Mouse (Mus musculus): ENCODE results near the gene Gm49384. TPM values are rescaled to one million over a fixed set of nuclear protein-coding genes. Genes with fewer than 3 reads are reported as not detected.

The Gm49384 gene
- polyA plus RNA-seq, 1 experiment: 0.78 TPM

- WGBS: 90% methylated on average over 5 of the region's 5 CpGs
- H3K27ac ChIP-seq (ENCODE audit: insufficient read depth, low read depth, low read length): no peak overlapping the region
- no peaks in the 10 kb centered on the region for H3K27me3 ChIP-seq (replicated peaks; ENCODE audit: control insufficient read depth, insufficient read depth, low read length)
Observed at GRCm38 (mm10) chr12:69147166-69147735, 56.8 kb downstream of the Gm49384 start.

GRCm38 (mm10) chr12:69143460-69143859 lies 60.6 kb downstream of the Gm49384 start:
- no peaks in the 10 kb centered on the region for H3K4me1 ChIP-seq (ENCODE audit: control insufficient read depth, insufficient read depth, low read length)
- no peak for DNase-seq
- 87% methylated on average over 6 of the region's 6 CpGs for WGBS
- H3K36me3 ChIP-seq (ENCODE audit: control insufficient read depth, insufficient read depth, low read length): no peaks in the 10 kb centered on the region
- TF ChIP-seq CTCF (conservative IDR thresholded peaks at IDR 0.05; ENCODE audit: insufficient read depth, insufficient read length, low read depth, low read length) (no peak), POLR2A (IDR thresholded peaks at IDR 0.05; ENCODE audit: low read depth, low read length) (no peak)
- H3K27me3 ChIP-seq (replicated peaks; ENCODE audit: control insufficient read depth, insufficient read depth, low read length): no peaks in the 10 kb centered on the region
- no peak overlapping the region for H3K4me3 ChIP-seq (ENCODE audit: insufficient read depth, low read depth, low read length)
- H3K27ac ChIP-seq (ENCODE audit: insufficient read depth, low read depth, low read length): no peak overlapping the region

More at GRCm38 (mm10) chr12:69147166-69147735, 56.8 kb downstream of the Gm49384 start:
- DNase-seq: no peak
- H3K4me1 ChIP-seq (ENCODE audit: control insufficient read depth, insufficient read depth, low read length): no peaks in the 10 kb centered on the region
- no peak overlapping the region for H3K4me3 ChIP-seq (ENCODE audit: insufficient read depth, low read depth, low read length)
- H3K36me3 ChIP-seq (ENCODE audit: control insufficient read depth, insufficient read depth, low read length): no peaks in the 10 kb centered on the region
- TF ChIP-seq CTCF (conservative IDR thresholded peaks at IDR 0.05; ENCODE audit: insufficient read depth, insufficient read length, low read depth, low read length) (no peak), POLR2A (IDR thresholded peaks at IDR 0.05; ENCODE audit: low read depth, low read length) (no peak)

- 90% methylated on average over 7 of the region's 7 CpGs for WGBS
- no peaks in the 10 kb centered on the region for H3K36me3 ChIP-seq (ENCODE audit: control insufficient read depth, insufficient read depth, low read length)
- no peaks in the 10 kb centered on the region for H3K4me1 ChIP-seq (ENCODE audit: control insufficient read depth, insufficient read depth, low read length)
- no peak for TF ChIP-seq POLR2A (IDR thresholded peaks at IDR 0.05; ENCODE audit: low read depth, low read length)
- TF ChIP-seq CTCF (conservative IDR thresholded peaks at IDR 0.05; ENCODE audit: insufficient read depth, insufficient read length, low read depth, low read length): no peak
- H3K27me3 ChIP-seq (replicated peaks; ENCODE audit: control insufficient read depth, insufficient read depth, low read length): no peaks in the 10 kb centered on the region
- no peak for DNase-seq
- no peak overlapping the region for H3K27ac ChIP-seq (ENCODE audit: insufficient read depth, low read depth, low read length)
- H3K4me3 ChIP-seq (ENCODE audit: insufficient read depth, low read depth, low read length): no peak overlapping the region
Observed at GRCm38 (mm10) chr12:69139841-69140240, 64.2 kb downstream of the Gm49384 start.

Other genes with a start within 250 kb of the Gm49384 start
- gene Rps29, start 45.1 kb downstream of the Gm49384 start, polyA plus RNA-seq (2012; rRNA removed): 1,269 and 1,739 TPM in 2 replicates
- gene Lrr1, start 35.5 kb downstream of the Gm49384 start, polyA plus RNA-seq (2012; rRNA removed): 0.14 TPM in 1 of 2 replicates, not detected in the other
- gene Rpl36al, start 20.2 kb downstream of the Gm49384 start, polyA plus RNA-seq (2012; rRNA removed): 157 and 190 TPM in 2 replicates
- 30.8 and 32.6 TPM in 2 replicates for gene Mgat2, start 20.1 kb downstream of the Gm49384 start, polyA plus RNA-seq (2012; rRNA removed)
- 2.6 and 3.1 TPM in 2 replicates for gene Gm49383, start 7.2 kb downstream of the Gm49384 start, polyA plus RNA-seq (2012; rRNA removed)
- 1.3 and 1.5 TPM in 2 replicates for gene Dnaaf2, start 5.8 kb downstream of the Gm49384 start, polyA plus RNA-seq (2012; rRNA removed)
- gene Pole2, start 23.9 kb upstream of the Gm49384 start, polyA plus RNA-seq (2012; rRNA removed): 1.9 TPM in 2 replicates
- 2.9 and 5.9 TPM in 2 replicates for gene Klhdc1, start 36.9 kb upstream of the Gm49384 start, polyA plus RNA-seq (2012; rRNA removed)
- gene Klhdc2, start 92.4 kb upstream of the Gm49384 start, polyA plus RNA-seq (2012; rRNA removed): 41.0 and 42.8 TPM in 2 replicates
- gene Nemf, start 152.9 kb upstream of the Gm49384 start, polyA plus RNA-seq (2012; rRNA removed): 3.4 and 4.7 TPM in 2 replicates
- 90.7 and 95.6 TPM in 2 replicates for gene Arf6, start 167.9 kb upstream of the Gm49384 start, polyA plus RNA-seq (2012; rRNA removed)
- 0.94 and 1.4 TPM in 2 replicates for gene Gm9887, start 168.2 kb upstream of the Gm49384 start, polyA plus RNA-seq (2012; rRNA removed)

Data from kidney, adult 2 months (tissue).